Mouse (Mus musculus): ENCODE data around the gene Fndc9. TPM values are rescaled to one million over a fixed set of nuclear protein-coding genes. Genes with fewer than 3 reads are reported as not detected.

Fndc9 gene
- polyA plus RNA-seq, 1 experiment from 2014 or later: 0.45 TPM

- Histone ChIP-seq H3K27ac (replicated peaks; ENCODE audit: low read depth, low read length) (no peak overlapping the region), H3K4me2 (ENCODE audit: low read depth, low read length) (no peak overlapping the region), H3K9me3 (ENCODE audit: control insufficient read depth, low read length) (no peaks in the 10 kb centered on the region), H3K27me3 (replicated peaks; ENCODE audit: control insufficient read depth, insufficient read depth, low read length) (no peaks in the 10 kb centered on the region), H3K36me3 (ENCODE audit: control insufficient read depth, insufficient read depth, low read length) (no peaks in the 10 kb centered on the region), H3K4me1 (ENCODE audit: control insufficient read depth, insufficient read depth, low read length) (no peaks in the 10 kb centered on the region), H3K4me3 (ENCODE audit: low read depth, low read length) (no peak overlapping the region), H3K9ac (ENCODE audit: low read depth, low read length) (no peak overlapping the region)
- WGBS: 86% methylated on average over 8 of the region's 8 CpGs
- no peak for ATAC-seq (ENCODE audit: low read depth)
- DNase-seq (ENCODE audit: low spot score): no peak
These were observed 6.7 kb downstream of the Fndc9 start for GRCm38 (mm10) chr11:46241985-46242384.

DNA sequence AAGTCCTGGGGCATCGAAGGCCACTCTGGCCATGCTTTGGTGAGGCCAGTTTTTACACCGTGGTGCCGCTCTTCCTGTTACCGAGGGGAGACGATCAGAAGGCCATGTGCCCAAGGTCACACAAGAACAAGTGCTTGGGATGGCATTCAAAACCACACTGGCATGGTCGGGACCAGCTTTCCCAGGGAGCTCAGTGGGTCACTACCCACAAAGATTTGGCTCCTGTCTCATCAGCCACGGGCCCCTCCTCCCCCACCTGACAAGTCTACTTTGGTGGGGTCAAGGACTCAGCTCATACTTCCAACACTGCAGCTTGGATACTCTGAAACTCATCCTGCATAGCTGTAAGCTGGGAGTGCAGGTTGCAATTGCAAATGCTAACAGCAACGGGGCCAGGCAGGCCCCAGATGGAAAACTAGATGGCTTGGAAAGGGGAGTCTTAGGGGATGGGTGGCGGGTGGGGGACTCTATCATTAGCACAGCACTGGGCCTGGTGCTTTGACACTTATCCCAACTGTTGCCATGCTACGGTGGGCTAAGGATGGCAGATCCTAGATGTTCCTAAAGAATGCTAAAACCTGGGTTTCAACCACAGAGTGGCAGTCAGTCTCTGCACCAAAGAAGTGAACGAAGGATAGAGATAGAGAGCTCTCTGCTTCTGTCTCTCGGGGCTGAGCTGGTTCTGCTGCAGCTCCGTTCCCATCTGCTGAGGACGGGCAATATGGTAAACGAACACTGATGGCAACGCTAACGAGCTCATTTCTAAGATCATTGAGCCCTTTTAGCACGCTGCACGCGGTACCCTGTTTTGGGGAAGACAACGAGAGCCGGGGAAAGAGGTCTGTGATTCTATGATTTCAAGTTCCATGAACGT, 9.6 kb downstream of the Fndc9 start:
- DNase-seq (ENCODE audit: low spot score) (no peak), ATAC-seq (ENCODE audit: low read depth) (no peak)
- no peaks in the 10 kb centered on the region for H3K9me3 ChIP-seq (ENCODE audit: control insufficient read depth, low read length)
- H3K4me2 ChIP-seq (ENCODE audit: low read depth, low read length): no peak overlapping the region
- H3K36me3 ChIP-seq (ENCODE audit: control insufficient read depth, insufficient read depth, low read length): no peaks in the 10 kb centered on the region
- WGBS: 86% methylated on average over 23 of the region's 23 CpGs
- H3K27me3 ChIP-seq (replicated peaks; ENCODE audit: control insufficient read depth, insufficient read depth, low read length): no peaks in the 10 kb centered on the region
- H3K9ac ChIP-seq (ENCODE audit: low read depth, low read length): no peak overlapping the region
- H3K4me3 ChIP-seq (ENCODE audit: low read depth, low read length): no peak overlapping the region
- H3K27ac ChIP-seq (replicated peaks; ENCODE audit: low read depth, low read length): no peak overlapping the region
- no peaks in the 10 kb centered on the region for H3K4me1 ChIP-seq (ENCODE audit: control insufficient read depth, insufficient read depth, low read length)

DNA sequence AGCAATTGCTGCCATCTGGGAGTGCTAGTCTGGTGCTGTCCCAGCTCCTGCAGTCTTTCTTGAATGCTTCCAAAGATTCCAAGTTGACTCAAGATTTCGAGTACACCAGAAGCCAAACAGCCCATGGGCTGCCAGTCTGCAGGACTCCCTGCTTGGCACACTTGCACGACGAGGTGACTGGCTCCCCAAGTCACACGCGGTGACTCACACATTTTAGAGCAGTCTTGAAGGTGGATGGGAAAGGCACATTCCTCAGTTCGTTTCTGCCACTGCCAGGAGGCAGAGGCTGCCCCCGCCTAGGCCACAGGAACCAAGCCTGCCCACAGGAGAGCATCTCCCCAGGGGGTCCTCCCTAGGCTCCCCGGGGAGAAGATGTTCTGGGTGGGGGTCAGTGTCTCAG, 10.6 kb downstream of the Fndc9 start:
- ATAC-seq (ENCODE audit: low read depth): no peak
- H3K27ac ChIP-seq (replicated peaks; ENCODE audit: low read depth, low read length): no peak overlapping the region
- WGBS: 75% methylated on average over 8 of the region's 8 CpGs

DNA sequence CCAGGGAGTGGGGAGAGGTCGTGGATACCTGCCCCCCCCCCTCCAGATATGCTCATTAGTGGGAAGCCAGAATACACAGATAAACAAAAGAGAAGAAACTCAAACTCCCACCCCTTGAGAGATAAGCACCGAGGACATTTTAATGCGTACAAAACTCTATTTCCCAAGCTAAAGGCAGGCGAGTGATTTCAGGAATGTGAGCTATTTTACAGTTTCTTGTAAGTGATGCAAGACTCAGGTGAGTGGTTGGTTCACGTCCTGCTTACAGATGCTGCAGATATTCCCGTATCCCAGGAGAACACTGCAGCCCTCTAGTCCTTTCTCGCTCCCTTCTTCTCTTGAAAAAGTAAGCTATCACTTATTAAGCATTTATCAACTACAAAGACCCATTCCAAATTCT, 11.1 kb downstream of the Fndc9 start:
- DNase-seq (ENCODE audit: low spot score) (no peak), ATAC-seq (ENCODE audit: low read depth) (no peak)
- Histone ChIP-seq H3K9ac (ENCODE audit: low read depth, low read length) (no peak overlapping the region), H3K9me3 (ENCODE audit: control insufficient read depth, low read length) (no peaks in the 10 kb centered on the region), H3K4me1 (ENCODE audit: control insufficient read depth, insufficient read depth, low read length) (no peaks in the 10 kb centered on the region), H3K4me2 (ENCODE audit: low read depth, low read length) (no peak overlapping the region), H3K27ac (replicated peaks; ENCODE audit: low read depth, low read length) (no peak overlapping the region), H3K4me3 (ENCODE audit: low read depth, low read length) (no peak overlapping the region), H3K27me3 (replicated peaks; ENCODE audit: control insufficient read depth, insufficient read depth, low read length) (no peaks in the 10 kb centered on the region), H3K36me3 (ENCODE audit: control insufficient read depth, insufficient read depth, low read length) (no peaks in the 10 kb centered on the region)
- 66% methylated on average over 7 of the region's 7 CpGs for WGBS

More for the DNA sequence above, 10.6 kb downstream of the Fndc9 start:
- H3K4me2 ChIP-seq (ENCODE audit: low read depth, low read length): no peak overlapping the region
- H3K4me1 ChIP-seq (ENCODE audit: control insufficient read depth, insufficient read depth, low read length): no peaks in the 10 kb centered on the region
- no peak overlapping the region for H3K9ac ChIP-seq (ENCODE audit: low read depth, low read length)
- H3K36me3 ChIP-seq (ENCODE audit: control insufficient read depth, insufficient read depth, low read length): no peaks in the 10 kb centered on the region
- H3K9me3 ChIP-seq (ENCODE audit: control insufficient read depth, low read length): no peaks in the 10 kb centered on the region
- DNase-seq (ENCODE audit: low spot score): no peak
- H3K27me3 ChIP-seq (replicated peaks; ENCODE audit: control insufficient read depth, insufficient read depth, low read length): no peaks in the 10 kb centered on the region
- H3K4me3 ChIP-seq (ENCODE audit: low read depth, low read length): no peak overlapping the region

DNA sequence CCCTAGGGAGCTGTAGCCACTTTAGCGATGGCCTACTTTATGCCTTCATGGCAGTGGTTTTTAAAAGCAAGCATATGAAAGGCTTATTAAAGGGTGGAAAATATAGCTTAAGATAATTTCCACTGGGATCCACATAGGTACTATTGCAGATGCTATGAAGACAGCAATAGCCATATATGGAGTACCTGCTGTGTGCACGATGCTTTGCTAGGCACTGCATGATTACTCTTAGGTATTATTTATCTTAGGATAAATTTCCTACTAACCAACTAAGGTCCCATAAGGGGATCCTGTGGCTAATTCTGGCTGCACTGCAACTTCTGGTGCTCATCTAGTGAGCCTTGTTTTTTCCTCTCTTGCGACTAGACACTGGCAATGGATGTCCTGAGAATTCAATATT, 13.0 kb downstream of the Fndc9 start:
- Histone ChIP-seq H3K27ac (replicated peaks; ENCODE audit: low read depth, low read length) (no peak overlapping the region), H3K27me3 (replicated peaks; ENCODE audit: control insufficient read depth, insufficient read depth, low read length) (no peaks in the 10 kb centered on the region), H3K9me3 (ENCODE audit: control insufficient read depth, low read length) (no peaks in the 10 kb centered on the region), H3K4me2 (ENCODE audit: low read depth, low read length) (no peak overlapping the region), H3K4me1 (ENCODE audit: control insufficient read depth, insufficient read depth, low read length) (no peaks in the 10 kb centered on the region), H3K4me3 (ENCODE audit: low read depth, low read length) (no peak overlapping the region), H3K36me3 (ENCODE audit: control insufficient read depth, insufficient read depth, low read length) (no peaks in the 10 kb centered on the region), H3K9ac (ENCODE audit: low read depth, low read length) (no peak overlapping the region)
- WGBS: 77% methylated on average over 3 of the region's 3 CpGs
- DNase-seq (ENCODE audit: low spot score): no peak
- ATAC-seq (ENCODE audit: low read depth): no peak

GRCm38 (mm10) chr11:46251994-46252393, 16.7 kb downstream of the Fndc9 start:
- 36% methylated on average over 7 of the region's 7 CpGs for WGBS
- H3K4me2 ChIP-seq (ENCODE audit: low read depth, low read length): no peak overlapping the region
- no peak overlapping the region for H3K27ac ChIP-seq (replicated peaks; ENCODE audit: low read depth, low read length)
- H3K4me1 ChIP-seq (ENCODE audit: control insufficient read depth, insufficient read depth, low read length): no peaks in the 10 kb centered on the region
- no peaks in the 10 kb centered on the region for H3K36me3 ChIP-seq (ENCODE audit: control insufficient read depth, insufficient read depth, low read length)
- no peaks in the 10 kb centered on the region for H3K27me3 ChIP-seq (replicated peaks; ENCODE audit: control insufficient read depth, insufficient read depth, low read length)
- DNase-seq (ENCODE audit: low spot score): peak; percentile 58
- H3K4me3 ChIP-seq (ENCODE audit: low read depth, low read length): no peak overlapping the region
- no peak overlapping the region for H3K9ac ChIP-seq (ENCODE audit: low read depth, low read length)
- ATAC-seq (ENCODE audit: low read depth): 0 out of 2 replicates have a peak, but pooled peaks have one; percentile 50
- no peaks in the 10 kb centered on the region for H3K9me3 ChIP-seq (ENCODE audit: control insufficient read depth, low read length)

GRCm38 (mm10) chr11:46255291-46255690, 20.0 kb downstream of the Fndc9 start:
- DNase-seq (ENCODE audit: low spot score): no peak
- H3K9me3 ChIP-seq (ENCODE audit: control insufficient read depth, low read length): no peaks in the 10 kb centered on the region
- H3K4me2 ChIP-seq (ENCODE audit: low read depth, low read length): no peak overlapping the region
- 91% methylated on average over 2 of the region's 2 CpGs for WGBS
- H3K36me3 ChIP-seq (ENCODE audit: control insufficient read depth, insufficient read depth, low read length): no peaks in the 10 kb centered on the region
- H3K27me3 ChIP-seq (replicated peaks; ENCODE audit: control insufficient read depth, insufficient read depth, low read length): no peaks in the 10 kb centered on the region
- H3K27ac ChIP-seq (replicated peaks; ENCODE audit: low read depth, low read length): no peak overlapping the region
- no peak overlapping the region for H3K9ac ChIP-seq (ENCODE audit: low read depth, low read length)
- no peak overlapping the region for H3K4me3 ChIP-seq (ENCODE audit: low read depth, low read length)
- ATAC-seq (ENCODE audit: low read depth): no peak
- no peaks in the 10 kb centered on the region for H3K4me1 ChIP-seq (ENCODE audit: control insufficient read depth, insufficient read depth, low read length)

- no peak overlapping the region for H3K4me2 ChIP-seq (ENCODE audit: low read depth, low read length)
- no peaks in the 10 kb centered on the region for H3K9me3 ChIP-seq (ENCODE audit: control insufficient read depth, low read length)
- H3K27ac ChIP-seq (replicated peaks; ENCODE audit: low read depth, low read length): no peak overlapping the region
- no peak overlapping the region for H3K4me3 ChIP-seq (ENCODE audit: low read depth, low read length)
- no peak for DNase-seq (ENCODE audit: low spot score)
- no peak for ATAC-seq (ENCODE audit: low read depth)
- no peaks in the 10 kb centered on the region for H3K36me3 ChIP-seq (ENCODE audit: control insufficient read depth, insufficient read depth, low read length)
- H3K27me3 ChIP-seq (replicated peaks; ENCODE audit: control insufficient read depth, insufficient read depth, low read length): no peaks in the 10 kb centered on the region
- WGBS: 64% methylated on average over 4 of the region's 4 CpGs
- H3K4me1 ChIP-seq (ENCODE audit: control insufficient read depth, insufficient read depth, low read length): no peaks in the 10 kb centered on the region
- no peak overlapping the region for H3K9ac ChIP-seq (ENCODE audit: low read depth, low read length)
These were observed 22.9 kb downstream of the Fndc9 start for GRCm38 (mm10) chr11:46258207-46258606.

- Histone ChIP-seq H3K4me2 (ENCODE audit: low read depth, low read length) (no peak overlapping the region), H3K4me3 (ENCODE audit: low read depth, low read length) (no peak overlapping the region), H3K4me1 (ENCODE audit: control insufficient read depth, insufficient read depth, low read length) (no peaks in the 10 kb centered on the region), H3K27ac (replicated peaks; ENCODE audit: low read depth, low read length) (no peak overlapping the region), H3K9ac (ENCODE audit: low read depth, low read length) (no peak overlapping the region), H3K27me3 (replicated peaks; ENCODE audit: control insufficient read depth, insufficient read depth, low read length) (no peaks in the 10 kb centered on the region), H3K9me3 (ENCODE audit: control insufficient read depth, low read length) (no peaks in the 10 kb centered on the region), H3K36me3 (ENCODE audit: control insufficient read depth, insufficient read depth, low read length) (no peaks in the 10 kb centered on the region)
- ATAC-seq (ENCODE audit: low read depth) (no peak), DNase-seq (ENCODE audit: low spot score) (no peak)
- 95% methylated on average over 8 of the region's 8 CpGs for WGBS
These were observed 23.4 kb downstream of the Fndc9 start for GRCm38 (mm10) chr11:46258749-46259148.

Measured in embryonic facial prominence, embryonic 14.5 days (tissue).